Mouse (Mus musculus): ENCODE measurements around the gene Scarf1. TPM values are rescaled to one million over a fixed set of nuclear protein-coding genes. Genes with fewer than 3 reads are reported as not detected.

The Scarf1 gene
- polyA plus RNA-seq, 1 experiment from 2014 or later, result 2.7 TPM

GRCm38 (mm10) chr11:75561410-75561791 is 48.1 kb downstream of the Scarf1 start:
- no peak overlapping the region for H3K27ac ChIP-seq (ENCODE audit: low read depth, low read length)
- H3K9me3 ChIP-seq (replicated peaks; ENCODE audit: control insufficient read depth, low read length), result no peaks in the 10 kb centered on the region
- WGBS, result 84% methylated on average over 5 of the region's 5 CpGs
- H3K9ac ChIP-seq (ENCODE audit: low read length), result no peak overlapping the region
- H3K27me3 ChIP-seq (replicated peaks; ENCODE audit: control insufficient read depth, insufficient read depth, low read length), result no peaks in the 10 kb centered on the region
- H3K4me2 ChIP-seq (ENCODE audit: low read length), result no peak overlapping the region
- H3K36me3 ChIP-seq (ENCODE audit: control insufficient read depth, insufficient read depth, low read length), result peaks cover 19% of the 10 kb centered on the region
- no peaks in the 10 kb centered on the region for H3K4me1 ChIP-seq (ENCODE audit: control insufficient read depth, insufficient read depth, low read length)
- DNase-seq (ENCODE audit: low spot score), result no peak
- H3K4me3 ChIP-seq (ENCODE audit: low read depth, low read length), result no peak overlapping the region
- ATAC-seq, result no peak

- Histone ChIP-seq H3K4me3 (ENCODE audit: low read depth, low read length) (no peak overlapping the region), H3K27ac (ENCODE audit: low read depth, low read length) (no peak overlapping the region), H3K36me3 (ENCODE audit: control insufficient read depth, insufficient read depth, low read length) (peaks cover 32% of the 10 kb centered on the region), H3K9ac (ENCODE audit: low read length) (no peak overlapping the region), H3K9me3 (replicated peaks; ENCODE audit: control insufficient read depth, low read length) (no peaks in the 10 kb centered on the region), H3K4me2 (ENCODE audit: low read length) (no peak overlapping the region), H3K4me1 (ENCODE audit: control insufficient read depth, insufficient read depth, low read length) (no peaks in the 10 kb centered on the region), H3K27me3 (replicated peaks; ENCODE audit: control insufficient read depth, insufficient read depth, low read length) (no peaks in the 10 kb centered on the region)
- ATAC-seq, result no peak
- no peak for DNase-seq (ENCODE audit: low spot score)
- 81% methylated on average over 8 of the region's 8 CpGs for WGBS
These were observed 49.5 kb downstream of the Scarf1 start for GRCm38 (mm10) chr11:75562840-75563239.

DNA sequence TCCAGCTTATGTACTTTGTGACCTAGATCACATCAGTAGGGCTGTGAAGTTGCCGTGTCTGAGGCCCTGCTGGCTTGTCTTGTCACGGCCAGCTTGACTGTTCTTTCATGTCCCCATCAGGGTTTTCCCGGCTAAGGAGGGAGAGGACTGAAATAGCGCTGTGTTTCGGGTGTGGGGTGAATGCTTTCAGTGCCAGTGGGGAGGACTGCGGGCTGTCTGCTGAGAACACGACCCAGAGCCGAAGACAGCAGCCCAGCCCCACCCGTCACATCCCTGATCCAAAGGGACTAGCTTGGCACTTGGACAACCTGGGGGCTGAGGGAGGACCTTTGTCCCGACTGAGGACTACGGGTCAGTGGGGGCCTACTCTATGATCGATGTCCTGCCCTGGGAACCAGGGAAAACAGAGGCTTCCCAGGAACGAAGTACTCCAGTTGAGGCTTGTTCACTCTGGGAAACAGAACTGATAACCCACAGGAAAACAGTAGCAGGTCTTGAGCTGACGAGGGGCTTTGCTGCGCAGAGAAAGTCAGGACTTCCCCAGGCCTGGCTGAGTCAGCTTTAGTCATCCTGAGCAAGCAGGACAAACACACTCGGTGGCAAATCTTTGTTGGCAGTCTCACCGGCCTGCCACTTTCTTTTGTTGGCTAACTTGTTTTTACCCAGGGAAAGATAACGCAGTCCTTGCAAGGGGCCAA is 50.7 kb downstream of the Scarf1 start:
- no peak overlapping the region for H3K27ac ChIP-seq (ENCODE audit: low read depth, low read length)

GRCm38 (mm10) chr11:75565849-75566248 is 52.5 kb downstream of the Scarf1 start:
- Histone ChIP-seq H3K4me3 (ENCODE audit: low read depth, low read length) (no peak overlapping the region), H3K9ac (ENCODE audit: low read length) (no peak overlapping the region), H3K4me1 (ENCODE audit: control insufficient read depth, insufficient read depth, low read length) (no peaks in the 10 kb centered on the region), H3K27me3 (replicated peaks; ENCODE audit: control insufficient read depth, insufficient read depth, low read length) (no peaks in the 10 kb centered on the region), H3K4me2 (ENCODE audit: low read length) (no peak overlapping the region), H3K36me3 (ENCODE audit: control insufficient read depth, insufficient read depth, low read length) (peaks cover 55% of the 10 kb centered on the region), H3K9me3 (replicated peaks; ENCODE audit: control insufficient read depth, low read length) (no peaks in the 10 kb centered on the region), H3K27ac (ENCODE audit: low read depth, low read length) (no peak overlapping the region)
- 85% methylated on average over 2 of the region's 2 CpGs for WGBS
- DNase-seq (ENCODE audit: low spot score) (no peak), ATAC-seq (no peak)

More for the DNA sequence above, 50.7 kb downstream of the Scarf1 start:
- Histone ChIP-seq H3K4me3 (ENCODE audit: low read depth, low read length) (no peak overlapping the region), H3K4me2 (ENCODE audit: low read length) (no peak overlapping the region), H3K27me3 (replicated peaks; ENCODE audit: control insufficient read depth, insufficient read depth, low read length) (no peaks in the 10 kb centered on the region), H3K9ac (ENCODE audit: low read length) (no peak overlapping the region), H3K9me3 (replicated peaks; ENCODE audit: control insufficient read depth, low read length) (no peaks in the 10 kb centered on the region), H3K36me3 (ENCODE audit: control insufficient read depth, insufficient read depth, low read length) (peaks cover 41% of the 10 kb centered on the region), H3K4me1 (ENCODE audit: control insufficient read depth, insufficient read depth, low read length) (no peaks in the 10 kb centered on the region)
- no peak for DNase-seq (ENCODE audit: low spot score)
- WGBS, result 74% methylated on average over 18 of the region's 18 CpGs
- ATAC-seq, result no peak

GRCm38 (mm10) chr11:75566276-75567196 is 53.2 kb downstream of the Scarf1 start:
- no peak for DNase-seq (ENCODE audit: low spot score)
- 83% methylated on average over 13 of the region's 13 CpGs for WGBS

GRCm38 (mm10) chr11:75567346-75568114 is 54.2 kb downstream of the Scarf1 start:
- Histone ChIP-seq H3K4me3 (ENCODE audit: low read depth, low read length) (no peak overlapping the region), H3K4me1 (ENCODE audit: control insufficient read depth, insufficient read depth, low read length) (peaks cover 4% of the 10 kb centered on the region), H3K27ac (ENCODE audit: low read depth, low read length) (no peak overlapping the region), H3K36me3 (ENCODE audit: control insufficient read depth, insufficient read depth, low read length) (peaks cover 50% of the 10 kb centered on the region), H3K4me2 (ENCODE audit: low read length) (no peak overlapping the region), H3K9ac (ENCODE audit: low read length) (no peak overlapping the region), H3K9me3 (replicated peaks; ENCODE audit: control insufficient read depth, low read length) (no peaks in the 10 kb centered on the region), H3K27me3 (replicated peaks; ENCODE audit: control insufficient read depth, insufficient read depth, low read length) (no peaks in the 10 kb centered on the region)
- DNase-seq (ENCODE audit: low spot score) (no peak), ATAC-seq (no peak)
- WGBS, result 64% methylated on average over 9 of the region's 9 CpGs

More at GRCm38 (mm10) chr11:75566276-75567196, 53.2 kb downstream of the Scarf1 start:
- no peak for ATAC-seq
- H3K4me1 ChIP-seq (ENCODE audit: control insufficient read depth, insufficient read depth, low read length), result no peaks in the 10 kb centered on the region
- H3K4me2 ChIP-seq (ENCODE audit: low read length), result no peak overlapping the region
- H3K27me3 ChIP-seq (replicated peaks; ENCODE audit: control insufficient read depth, insufficient read depth, low read length), result no peaks in the 10 kb centered on the region
- no peak overlapping the region for H3K9ac ChIP-seq (ENCODE audit: low read length)
- H3K36me3 ChIP-seq (ENCODE audit: control insufficient read depth, insufficient read depth, low read length), result peaks cover 53% of the 10 kb centered on the region
- no peak overlapping the region for H3K4me3 ChIP-seq (ENCODE audit: low read depth, low read length)
- H3K9me3 ChIP-seq (replicated peaks; ENCODE audit: control insufficient read depth, low read length), result no peaks in the 10 kb centered on the region
- no peak overlapping the region; the same call in 1 of the 2 replicates for H3K27ac ChIP-seq (ENCODE audit: low read depth, low read length)

- WGBS, result 81% methylated on average over 6 of the region's 6 CpGs
- no peak overlapping the region for H3K9ac ChIP-seq (ENCODE audit: low read length)
- H3K4me3 ChIP-seq (ENCODE audit: low read depth, low read length), result no peak overlapping the region
- DNase-seq (ENCODE audit: low spot score), result no peak
- H3K4me2 ChIP-seq (ENCODE audit: low read length), result no peak overlapping the region
- no peaks in the 10 kb centered on the region for H3K9me3 ChIP-seq (replicated peaks; ENCODE audit: control insufficient read depth, low read length)
- H3K27ac ChIP-seq (ENCODE audit: low read depth, low read length), result no peak overlapping the region
- no peaks in the 10 kb centered on the region for H3K27me3 ChIP-seq (replicated peaks; ENCODE audit: control insufficient read depth, insufficient read depth, low read length)
- peaks cover 45% of the 10 kb centered on the region for H3K36me3 ChIP-seq (ENCODE audit: control insufficient read depth, insufficient read depth, low read length)
- ATAC-seq, result no peak
- peaks cover 10% of the 10 kb centered on the region for H3K4me1 ChIP-seq (ENCODE audit: control insufficient read depth, insufficient read depth, low read length)
These were observed 54.8 kb downstream of the Scarf1 start for GRCm38 (mm10) chr11:75568115-75568511.

GRCm38 (mm10) chr11:75568962-75569361 is 55.6 kb downstream of the Scarf1 start:
- ATAC-seq, result no peak
- Histone ChIP-seq H3K4me1 (ENCODE audit: control insufficient read depth, insufficient read depth, low read length) (peaks cover 10% of the 10 kb centered on the region), H3K4me2 (ENCODE audit: low read length) (no peak overlapping the region), H3K9me3 (replicated peaks; ENCODE audit: control insufficient read depth, low read length) (no peaks in the 10 kb centered on the region), H3K27ac (ENCODE audit: low read depth, low read length) (no peak overlapping the region), H3K4me3 (ENCODE audit: low read depth, low read length) (no peak overlapping the region), H3K36me3 (ENCODE audit: control insufficient read depth, insufficient read depth, low read length) (peaks cover 40% of the 10 kb centered on the region), H3K27me3 (replicated peaks; ENCODE audit: control insufficient read depth, insufficient read depth, low read length) (no peaks in the 10 kb centered on the region), H3K9ac (ENCODE audit: low read length) (no peak overlapping the region)
- 94% methylated on average over 12 of the region's 12 CpGs for WGBS
- no peak for DNase-seq (ENCODE audit: low spot score)

Measured in forebrain, embryonic 14.5 days (tissue).